Mouse (Mus musculus) hindbrain, embryonic 12.5 days (tissue): ENCODE results near the gene Foxf1. TPM values are rescaled to one million over a fixed set of nuclear protein-coding genes. Genes with fewer than 3 reads are reported as not detected.
A peak's percentile ranks its signal among the peaks of the same experiment; 100 is the strongest.

Source experiments
- ATAC-seq: fragments of 200-750 bp; cut with Nextera tagmentation; 2 replicates; pipeline ENCODE4 v1.8.0; 2017; ENCODE audit warnings: moderate TSS enrichment; ENCODE audit not compliant: low FRiP score
- H3K27ac ChIP-seq: fragments of 300-500 bp; sonication (generic); 2 replicates; pipeline ENCODE4 v1.5.1; 2016; ENCODE audit warnings: mild to moderate bottlenecking
- H3K27me3 ChIP-seq: fragments of 300-500 bp; sonication (generic); 2 replicates; pipeline ENCODE4 v1.6.1; 2016; ENCODE audit warnings: mild to moderate bottlenecking
- H3K36me3 ChIP-seq: fragments of 300-500 bp; sonication (generic); 2 replicates; pipeline ENCODE4 v1.6.1; 2016; ENCODE audit warnings: mild to moderate bottlenecking
- H3K4me1 ChIP-seq: fragments of 300-500 bp; sonication (generic); 2 replicates; pipeline ENCODE4 v1.6.1; 2016
- H3K4me2 ChIP-seq: fragments of 300-500 bp; sonication (generic); replicated peaks from 2 replicates; pipeline ENCODE4 v1.6.1; 2016; ENCODE audit warnings: mild to moderate bottlenecking
- H3K4me3 ChIP-seq: fragments of 300-500 bp; sonication (generic); 2 replicates; pipeline ENCODE4 v1.5.1; 2016; ENCODE audit warnings: mild to moderate bottlenecking
- H3K9ac ChIP-seq: fragments of 300-500 bp; sonication (generic); 2 replicates; pipeline ENCODE4 v1.6.1; 2016; ENCODE audit warnings: mild to moderate bottlenecking, moderate library complexity
- H3K9me3 ChIP-seq: fragments of 300-500 bp; sonication (generic); replicated peaks from 2 replicates; pipeline ENCODE4 v1.6.1; 2016; ENCODE audit warnings: mild to moderate bottlenecking
- whole genome bisulfite sequencing: fragments of 180-500 bp; shearing (Covaris S2); methylation state at CpG from one replicate; pipeline ENCODE4 v1.1.7; 2016; 5-methylcytosine and 5-hydroxymethylcytosine counted together
- polyA plus RNA-seq: library from polyadenylated mRNA; unstranded; fragments of >200 nt; fragmentation: Nextera tagmentation; extraction: Ambion mirVana; gene quantifications from 2 replicates; pipeline ENCODE4 v1.2.1, GENCODE M21; 2016

The Foxf1 gene
- polyA plus RNA-seq, 1 experiment from 2014 or later, result 2.0 TPM

- Histone ChIP-seq H3K36me3 (no peaks in the 10 kb centered on the region), H3K4me1 (peaks cover 13% of the 10 kb centered on the region), H3K4me2 (peak overlapping the region; percentile 60), H3K27me3 (peaks cover 96% of the 10 kb centered on the region), H3K4me3 (peak overlapping the region; percentile 46), H3K27ac (no peak overlapping the region), H3K9ac (no peak overlapping the region; the same call in 1 of the 2 replicates), H3K9me3 (0 out of 2 replicates have a peak, but pooled peaks cover 3% of the 10 kb centered on the region)
- ATAC-seq, result no peak
- WGBS, result 2% methylated on average over 18 of the region's 18 CpGs
Observed at GRCm38 (mm10) chr8:121118634-121119420, 34.6 kb downstream of the Foxf1 start.

- 3% methylated on average over 12 of the region's 12 CpGs for WGBS
- peak overlapping the region; percentile 46 for H3K4me3 ChIP-seq
- no peak for ATAC-seq
- H3K4me1 ChIP-seq, result peaks cover 13% of the 10 kb centered on the region
- peak overlapping the region; percentile 42 for H3K9ac ChIP-seq
- H3K36me3 ChIP-seq, result no peaks in the 10 kb centered on the region
- peaks cover 96% of the 10 kb centered on the region for H3K27me3 ChIP-seq
- no peak overlapping the region for H3K27ac ChIP-seq
- peak overlapping the region; percentile 34 for H3K4me2 ChIP-seq
- peaks cover 9% of the 10 kb centered on the region; the same call in 1 of the 2 replicates for H3K9me3 ChIP-seq
Observed at GRCm38 (mm10) chr8:121119635-121120455, 35.7 kb downstream of the Foxf1 start.

- peaks cover 9% of the 10 kb centered on the region; the same call in 1 of the 2 replicates for H3K9me3 ChIP-seq
- H3K4me1 ChIP-seq, result peaks cover 19% of the 10 kb centered on the region
- H3K27me3 ChIP-seq, result peaks cover 97% of the 10 kb centered on the region
Observed at GRCm38 (mm10) chr8:121120456-121121419, 36.6 kb downstream of the Foxf1 start.

GRCm38 (mm10) chr8:121121704-121122103 lies 37.5 kb downstream of the Foxf1 start:
- H3K9ac ChIP-seq, result no peak overlapping the region
- peak overlapping the region; percentile 34 for H3K4me2 ChIP-seq
- peaks cover 8% of the 10 kb centered on the region; the same call in 1 of the 2 replicates for H3K9me3 ChIP-seq
- peak overlapping the region; percentile 46; the same call in 1 of the 2 replicates for H3K4me3 ChIP-seq
- ATAC-seq, result no peak
- WGBS, result 13% methylated on average over 8 of the region's 8 CpGs
- peaks cover 14% of the 10 kb centered on the region for H3K4me1 ChIP-seq
- peaks cover 98% of the 10 kb centered on the region for H3K27me3 ChIP-seq
- no peaks in the 10 kb centered on the region for H3K36me3 ChIP-seq
- H3K27ac ChIP-seq, result no peak overlapping the region

More at GRCm38 (mm10) chr8:121120456-121121419, 36.6 kb downstream of the Foxf1 start:
- Histone ChIP-seq H3K9ac (peak overlapping the region; percentile 42; the same call in 1 of the 2 replicates), H3K27ac (no peak overlapping the region), H3K4me2 (peak overlapping the region; percentile 34), H3K36me3 (no peaks in the 10 kb centered on the region), H3K4me3 (peak overlapping the region; percentile 46)
- WGBS, result 8% methylated on average over 17 of the region's 17 CpGs
- ATAC-seq, result no peak

GRCm38 (mm10) chr8:121122368-121122767 lies 38.2 kb downstream of the Foxf1 start:
- Histone ChIP-seq H3K36me3 (no peaks in the 10 kb centered on the region), H3K9ac (no peak overlapping the region), H3K27me3 (peaks cover 98% of the 10 kb centered on the region), H3K4me1 (peaks cover 9% of the 10 kb centered on the region), H3K4me2 (peak overlapping the region; percentile 34; the same call in 1 of the 2 replicates), H3K4me3 (no peak overlapping the region), H3K27ac (no peak overlapping the region), H3K9me3 (peaks cover 6% of the 10 kb centered on the region; the same call in 1 of the 2 replicates)
- no peak for ATAC-seq
- WGBS, result 6% methylated on average over 7 of the region's 7 CpGs

GRCm38 (mm10) chr8:121123113-121123512 lies 38.9 kb downstream of the Foxf1 start:
- Histone ChIP-seq H3K4me2 (no peak overlapping the region), H3K27me3 (peaks cover 98% of the 10 kb centered on the region), H3K9ac (no peak overlapping the region), H3K4me1 (peaks cover 11% of the 10 kb centered on the region), H3K36me3 (no peaks in the 10 kb centered on the region), H3K9me3 (peaks cover 6% of the 10 kb centered on the region; the same call in 1 of the 2 replicates), H3K4me3 (no peak overlapping the region), H3K27ac (no peak overlapping the region)
- WGBS, result 39% methylated on average over 2 of the region's 2 CpGs
- ATAC-seq, result no peak

- Histone ChIP-seq H3K36me3 (no peaks in the 10 kb centered on the region), H3K27me3 (peaks cover 100% of the 10 kb centered on the region), H3K9me3 (peaks cover 6% of the 10 kb centered on the region; the same call in 1 of the 2 replicates), H3K4me3 (no peak overlapping the region), H3K4me2 (peak overlapping the region; percentile 43), H3K9ac (no peak overlapping the region), H3K4me1 (peaks cover 22% of the 10 kb centered on the region), H3K27ac (no peak overlapping the region)
- ATAC-seq, result 0 out of 2 replicates have a peak, but pooled peaks have one; percentile 11
- WGBS, result 2% methylated on average over 17 of the region's 17 CpGs
Observed at GRCm38 (mm10) chr8:121124547-121125239, 40.5 kb downstream of the Foxf1 start.

- H3K9ac ChIP-seq, result no peak overlapping the region
- peak overlapping the region; percentile 43 for H3K4me2 ChIP-seq
- H3K4me1 ChIP-seq, result peaks cover 22% of the 10 kb centered on the region
- no peaks in the 10 kb centered on the region for H3K36me3 ChIP-seq
- H3K27me3 ChIP-seq, result peaks cover 100% of the 10 kb centered on the region
- under 1% methylated on average over 35 of the region's 36 CpGs for WGBS
- H3K27ac ChIP-seq, result no peak overlapping the region
- ATAC-seq, result peak; percentile 54
- peak overlapping the region; percentile 23 for H3K4me3 ChIP-seq
- H3K9me3 ChIP-seq, result peaks cover 6% of the 10 kb centered on the region; the same call in 1 of the 2 replicates
Observed at GRCm38 (mm10) chr8:121125311-121125876, 41.2 kb downstream of the Foxf1 start.

- WGBS, result 4% methylated on average over 6 of the region's 6 CpGs
- peaks cover 100% of the 10 kb centered on the region for H3K27me3 ChIP-seq
- H3K36me3 ChIP-seq, result no peaks in the 10 kb centered on the region
- H3K27ac ChIP-seq, result no peak overlapping the region
- peaks cover 22% of the 10 kb centered on the region for H3K4me1 ChIP-seq
- no peak overlapping the region for H3K9ac ChIP-seq
- peaks cover 6% of the 10 kb centered on the region; the same call in 1 of the 2 replicates for H3K9me3 ChIP-seq
- no peak for ATAC-seq
- H3K4me3 ChIP-seq, result 0 out of 2 replicates have a peak overlapping the region, but pooled peaks have one; percentile 23
- peak overlapping the region; percentile 43; the same call in 1 of the 2 replicates for H3K4me2 ChIP-seq
Observed at GRCm38 (mm10) chr8:121126191-121126590, 42.0 kb downstream of the Foxf1 start.

GRCm38 (mm10) chr8:121126694-121127093 lies 42.5 kb downstream of the Foxf1 start:
- Histone ChIP-seq H3K9ac (no peak overlapping the region), H3K36me3 (no peaks in the 10 kb centered on the region), H3K4me2 (no peak overlapping the region), H3K4me3 (no peak overlapping the region), H3K4me1 (peaks cover 22% of the 10 kb centered on the region), H3K27me3 (peaks cover 98% of the 10 kb centered on the region), H3K9me3 (peaks cover 6% of the 10 kb centered on the region; the same call in 1 of the 2 replicates), H3K27ac (no peak overlapping the region)
- 7% methylated on average over 6 of the region's 6 CpGs for WGBS
- no peak for ATAC-seq
